Mouse (Mus musculus) R1 (cell line): ENCODE data around the gene Blvrb.
A peak's percentile ranks its signal among the peaks of the same experiment; 100 is the strongest.

ENCODE experiments used
- DNase-seq: peaks from one replicate; pipeline ENCODE4 v3.0.0-alpha.2; 2018; ENCODE audit warnings: low read depth, low spot score

Gene Blvrb

GRCm38 (mm10) chr7:27514961-27515360 lies 67.2 kb downstream of the Blvrb start:
- peak; percentile 78 for DNase-seq
